Mouse (Mus musculus) hindbrain, embryonic 13.5 days (tissue): Measurements from ENCODE around the gene Ocrl. TPM values are rescaled to one million over a fixed set of nuclear protein-coding genes. Genes with fewer than 3 reads are reported as not detected.

Experiments used
- ATAC-seq: fragments of 200-750 bp; cut with Nextera tagmentation; 2 replicates; pipeline ENCODE4 v1.8.0; 2017; ENCODE audit warnings: moderate TSS enrichment; ENCODE audit not compliant: low FRiP score
- H3K27ac ChIP-seq: fragments of 300-500 bp; sonication (generic); 2 replicates; pipeline ENCODE4 v1.5.1; 2015; ENCODE audit warnings: inconsistent platforms, mild to moderate bottlenecking, moderate library complexity
- H3K27me3 ChIP-seq: fragments of 300-500 bp; sonication (generic); 2 replicates; pipeline ENCODE4 v1.6.1; 2015; ENCODE audit warnings: mild to moderate bottlenecking, inconsistent platforms
- H3K36me3 ChIP-seq: fragments of 300-500 bp; sonication (generic); 2 replicates; pipeline ENCODE4 v1.6.1; 2015; ENCODE audit warnings: mild to moderate bottlenecking, inconsistent platforms
- H3K4me1 ChIP-seq: fragments of 300-500 bp; sonication (generic); replicated peaks from 2 replicates; pipeline ENCODE4 v1.6.1; 2015; ENCODE audit warnings: inconsistent platforms
- H3K4me2 ChIP-seq: fragments of 300-500 bp; sonication (generic); 2 replicates; pipeline ENCODE4 v1.6.1; 2015; ENCODE audit warnings: inconsistent platforms, mild to moderate bottlenecking, moderate library complexity
- H3K4me3 ChIP-seq: fragments of 300-500 bp; sonication (generic); 2 replicates; pipeline ENCODE4 v1.5.1; 2015; ENCODE audit warnings: mild to moderate bottlenecking, inconsistent platforms
- H3K9ac ChIP-seq: fragments of 300-500 bp; sonication (generic); 2 replicates; pipeline ENCODE4 v1.6.1; 2015; ENCODE audit warnings: mild to moderate bottlenecking, inconsistent platforms
- H3K9me3 ChIP-seq: fragments of 300-500 bp; sonication (generic); 2 replicates; pipeline ENCODE4 v1.6.1; 2016; ENCODE audit warnings: inconsistent platforms
- whole genome bisulfite sequencing: fragments of 180-500 bp; shearing (Covaris S2); methylation state at CpG from one replicate; pipeline ENCODE4 v1.1.7; 2015; 5-methylcytosine and 5-hydroxymethylcytosine counted together
- polyA plus RNA-seq: library from polyadenylated mRNA; unstranded; fragments of >200 nt; fragmentation: Nextera tagmentation; extraction: Ambion mirVana; gene quantifications from 2 replicates; pipeline ENCODE4 v1.2.1, GENCODE M21; 2015

Ocrl gene
- polyA plus RNA-seq, 1 experiment from 2014 or later: 25.8 TPM

GRCm38 (mm10) chrX:47992606-47993005 lies 80.4 kb downstream of the Ocrl start:
- no peaks in the 10 kb centered on the region for H3K9me3 ChIP-seq
- H3K9ac ChIP-seq: no peak overlapping the region
- no peak overlapping the region for H3K4me3 ChIP-seq
- ATAC-seq: peak; percentile 59; the same call in 1 of the 2 replicates
- WGBS: 18% methylated on average over 8 of the region's 8 CpGs
- peak overlapping the region; percentile 21; the same call in 1 of the 2 replicates for H3K4me2 ChIP-seq
- H3K4me1 ChIP-seq: no peaks in the 10 kb centered on the region
- no peaks in the 10 kb centered on the region for H3K27me3 ChIP-seq
- H3K27ac ChIP-seq: no peak overlapping the region
- H3K36me3 ChIP-seq: no peaks in the 10 kb centered on the region

GRCm38 (mm10) chrX:47998412-47998811 lies 86.2 kb downstream of the Ocrl start:
- ATAC-seq: no peak
- Histone ChIP-seq H3K4me3 (no peak overlapping the region), H3K27me3 (no peaks in the 10 kb centered on the region), H3K4me2 (no peak overlapping the region), H3K9ac (no peak overlapping the region), H3K4me1 (no peaks in the 10 kb centered on the region), H3K36me3 (no peaks in the 10 kb centered on the region), H3K9me3 (no peaks in the 10 kb centered on the region), H3K27ac (no peak overlapping the region)
- WGBS: 82% methylated on average over 8 of the region's 8 CpGs

DNA sequence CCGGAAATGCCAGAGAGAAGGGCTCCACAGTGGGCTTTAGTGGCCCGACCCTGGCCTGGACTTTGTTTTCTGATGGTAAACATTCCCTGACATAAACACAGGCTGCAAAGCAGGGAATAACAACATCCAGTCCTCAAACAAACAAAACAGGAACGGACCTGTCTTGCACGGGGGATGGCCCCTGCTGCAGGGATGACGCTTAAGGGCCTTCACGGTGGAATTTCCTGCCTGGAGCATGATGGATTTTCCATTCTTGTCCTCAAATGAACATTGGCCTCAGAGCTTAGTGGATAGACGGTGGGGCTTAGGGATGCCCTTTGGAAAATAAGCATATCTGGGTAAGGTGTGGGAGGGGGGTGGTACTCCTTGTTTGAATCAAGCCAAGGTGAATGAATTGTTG lies 89.0 kb downstream of the Ocrl start:
- Histone ChIP-seq H3K9me3 (no peaks in the 10 kb centered on the region), H3K27ac (no peak overlapping the region), H3K27me3 (no peaks in the 10 kb centered on the region), H3K9ac (no peak overlapping the region), H3K4me1 (no peaks in the 10 kb centered on the region), H3K36me3 (no peaks in the 10 kb centered on the region), H3K4me2 (no peak overlapping the region), H3K4me3 (no peak overlapping the region)
- ATAC-seq: no peak
- 79% methylated on average over 7 of the region's 7 CpGs for whole genome bisulfite sequencing

DNA sequence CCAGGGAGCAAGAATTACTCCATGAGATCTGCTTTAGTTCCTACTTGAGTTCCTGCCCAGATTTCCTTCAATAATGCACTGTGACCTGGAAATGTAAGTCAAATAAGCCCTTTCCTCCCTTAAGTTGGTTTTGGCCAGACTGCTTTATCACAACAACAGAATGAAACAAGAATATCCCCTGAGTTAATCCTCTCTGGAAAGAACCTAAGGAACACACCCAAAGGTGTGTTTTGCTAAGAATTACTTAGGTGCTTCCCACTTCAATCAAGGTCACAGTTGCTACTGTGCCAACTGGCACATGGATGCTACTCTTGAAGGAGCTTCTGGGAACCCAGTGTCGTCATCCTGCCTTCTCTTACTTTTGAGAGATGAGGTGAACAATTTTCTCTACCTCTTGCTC lies 92.6 kb downstream of the Ocrl start:
- no peak for ATAC-seq
- 79% methylated on average over 1 of the region's 1 CpGs for WGBS
- Histone ChIP-seq H3K4me3 (no peak overlapping the region), H3K9me3 (0 out of 2 replicates have a peak, but pooled peaks cover 3% of the 10 kb centered on the region), H3K27ac (no peak overlapping the region), H3K4me2 (no peak overlapping the region), H3K9ac (no peak overlapping the region), H3K27me3 (no peaks in the 10 kb centered on the region), H3K4me1 (no peaks in the 10 kb centered on the region), H3K36me3 (no peaks in the 10 kb centered on the region)

DNA sequence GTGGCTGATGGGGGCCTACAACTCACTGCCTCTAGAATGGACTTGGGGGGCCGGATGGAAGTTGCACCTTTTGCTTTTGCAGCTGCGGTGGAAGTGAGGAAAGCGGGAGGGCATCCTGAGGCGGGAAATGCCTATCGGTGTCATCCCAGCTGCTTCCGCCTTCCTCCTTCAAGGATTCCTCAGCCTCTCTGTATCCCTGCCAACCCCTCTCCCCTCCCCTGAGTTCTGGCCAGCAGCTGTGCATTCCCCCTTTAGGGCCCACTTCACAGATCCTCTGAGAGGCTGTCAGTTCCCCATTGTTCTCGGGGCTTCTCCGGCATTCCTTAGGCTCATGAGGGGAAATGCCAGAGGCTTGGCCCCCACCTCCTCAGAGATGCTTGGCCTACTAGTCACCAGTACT lies 93.9 kb downstream of the Ocrl start:
- Histone ChIP-seq H3K9me3 (0 out of 2 replicates have a peak, but pooled peaks cover 3% of the 10 kb centered on the region), H3K27ac (no peak overlapping the region), H3K27me3 (no peaks in the 10 kb centered on the region), H3K9ac (no peak overlapping the region), H3K4me1 (no peaks in the 10 kb centered on the region), H3K4me2 (no peak overlapping the region), H3K36me3 (no peaks in the 10 kb centered on the region), H3K4me3 (no peak overlapping the region)
- ATAC-seq: no peak
- WGBS: 51% methylated on average over 8 of the region's 8 CpGs

DNA sequence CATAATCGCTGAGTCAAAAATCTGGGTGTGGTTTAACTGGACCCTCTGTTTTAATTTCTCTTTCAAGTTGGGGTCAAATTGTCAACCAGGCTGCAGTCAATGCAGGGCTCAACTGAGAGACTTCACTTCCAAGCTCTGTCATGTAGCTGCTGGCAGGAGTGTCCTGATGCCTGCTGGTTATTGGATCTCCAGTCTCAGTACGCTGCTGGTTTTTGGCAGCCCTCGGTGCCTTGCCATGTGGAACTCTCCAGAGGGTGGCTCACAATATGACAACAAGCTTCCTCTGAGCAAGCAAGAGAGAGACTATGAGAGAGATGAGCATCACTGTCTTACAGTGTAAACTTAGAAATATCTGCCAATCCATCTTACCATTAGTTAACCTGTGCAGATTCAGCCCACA lies 99.5 kb downstream of the Ocrl start:
- Histone ChIP-seq H3K36me3 (no peaks in the 10 kb centered on the region), H3K4me2 (no peak overlapping the region), H3K4me1 (peaks cover 8% of the 10 kb centered on the region), H3K9ac (no peak overlapping the region), H3K4me3 (no peak overlapping the region), H3K27me3 (0 out of 2 replicates have a peak, but pooled peaks cover 7% of the 10 kb centered on the region), H3K9me3 (0 out of 2 replicates have a peak, but pooled peaks cover 3% of the 10 kb centered on the region), H3K27ac (no peak overlapping the region)
- 91% methylated on average over 3 of the region's 3 CpGs for WGBS
- no peak for ATAC-seq

Other genes starting within 250 kb of the Ocrl start
- gene Smarca1, start 19.4 kb upstream of the Ocrl start, polyA plus RNA-seq: 36.9 and 40.4 TPM in 2 replicates
- gene Apln, start 122.5 kb downstream of the Ocrl start, polyA plus RNA-seq: 2.9 and 3.1 TPM in 2 replicates
- gene Xpnpep2, start 196.3 kb downstream of the Ocrl start, polyA plus RNA-seq: 0.69 and 0.78 TPM in 2 replicates
- 1.1 and 1.3 TPM in 2 replicates for gene Sash3, start 234.0 kb downstream of the Ocrl start, polyA plus RNA-seq